Mouse (Mus musculus) cerebellum, adult (tissue): ENCODE measurements around the gene Pitpnc1.
A peak's percentile ranks its signal among the peaks of the same experiment; 100 is the strongest.

ENCODE experiments used
- ATAC-seq: cut with Nextera tagmentation; 2 replicates; pipeline ENCODE4 v1.9.2; 2017; ENCODE audit warnings: mild to moderate bottlenecking, moderate library complexity, mixed read lengths; ENCODE audit not compliant: insufficient number of reproducible peaks, low FRiP score, low TSS enrichment

The Pitpnc1 gene

GRCm38 (mm10) chr11:107250882-107251281, 219.6 kb downstream of the Pitpnc1 start:
- ATAC-seq, result no peak

DNA sequence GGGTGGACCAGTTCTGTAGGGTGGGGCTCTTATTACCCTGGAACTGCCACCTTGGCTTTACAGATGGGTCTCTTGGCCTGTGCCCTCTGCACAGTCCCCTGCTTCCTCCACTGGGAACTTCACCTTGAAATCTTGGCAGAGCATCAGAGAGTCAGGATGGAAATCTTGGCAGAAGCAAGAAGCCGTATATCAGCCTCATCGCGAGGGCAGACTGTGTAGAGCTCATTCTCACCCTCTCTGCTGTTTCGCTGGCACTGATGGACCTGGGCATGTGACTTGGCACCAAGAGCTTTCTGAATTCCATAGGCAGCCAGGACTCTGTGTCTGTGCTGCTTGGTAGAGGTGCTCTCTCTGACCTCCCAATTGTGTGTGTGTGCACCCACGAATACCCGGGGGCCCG, 221.7 kb downstream of the Pitpnc1 start:
- peak; percentile 82 for ATAC-seq

DNA sequence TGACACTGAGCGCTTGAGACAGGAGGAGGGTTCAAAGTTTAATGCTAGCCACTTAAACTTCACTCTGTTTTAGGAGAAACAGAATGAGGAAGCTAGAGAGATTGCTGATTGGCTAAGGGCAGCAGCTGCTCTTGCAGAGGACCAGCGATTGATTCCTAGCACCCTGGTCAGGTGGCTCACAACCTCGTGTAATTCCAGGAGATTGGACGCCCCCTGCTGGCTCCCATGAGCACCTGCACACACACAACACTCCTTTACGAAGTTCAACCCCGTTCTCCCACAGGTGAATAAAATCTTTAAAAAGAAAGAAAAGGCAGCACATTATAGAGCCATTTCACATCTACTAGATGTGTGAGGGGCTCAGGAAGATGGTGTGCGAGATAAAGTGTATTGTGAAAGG, 224.8 kb downstream of the Pitpnc1 start:
- no peak for ATAC-seq

GRCm38 (mm10) chr11:107243126-107243525, 227.4 kb downstream of the Pitpnc1 start:
- no peak for ATAC-seq

DNA sequence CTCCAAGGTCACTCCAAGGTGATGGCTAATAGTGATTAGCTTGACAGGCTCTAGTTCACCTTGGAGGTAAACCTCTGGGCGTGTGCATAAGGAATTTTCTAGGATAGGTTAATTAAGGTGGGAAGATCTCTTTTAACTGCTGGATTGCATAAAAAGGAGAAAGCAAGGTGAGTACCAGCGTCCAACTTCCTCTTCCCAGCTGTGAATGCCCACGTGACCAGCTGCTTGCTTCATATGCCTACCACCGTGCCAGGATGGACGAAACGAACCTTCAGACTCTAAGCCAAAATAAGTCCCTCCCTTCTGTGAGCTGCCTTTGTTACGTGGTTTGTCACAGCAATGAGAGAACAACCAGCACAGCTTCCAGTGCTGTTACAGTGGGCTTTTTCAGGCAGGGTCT, 228.8 kb downstream of the Pitpnc1 start:
- ATAC-seq, result no peak

DNA sequence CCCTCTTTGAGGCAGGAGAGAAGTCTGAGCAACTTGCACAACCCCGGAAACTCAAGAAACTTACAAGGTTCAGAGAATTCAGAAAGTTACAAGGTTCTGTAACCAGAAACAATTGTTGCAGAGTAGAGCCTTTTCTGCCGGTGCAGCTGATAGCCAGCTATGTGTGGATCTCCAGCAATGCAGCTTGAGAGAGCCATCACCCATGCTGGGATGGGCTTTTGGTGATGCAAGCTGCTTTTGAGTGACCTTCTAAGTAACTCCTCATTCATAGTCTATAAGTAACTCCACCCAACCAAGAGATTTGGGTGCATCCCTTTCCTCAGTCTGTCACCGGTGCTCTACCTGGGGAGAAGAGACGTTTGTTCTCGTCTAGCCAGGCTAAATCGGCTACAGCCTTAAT, 232.0 kb downstream of the Pitpnc1 start:
- ATAC-seq, result no peak

GRCm38 (mm10) chr11:107237532-107237931, 233.0 kb downstream of the Pitpnc1 start:
- ATAC-seq, result no peak

GRCm38 (mm10) chr11:107233252-107233890, 237.1 kb downstream of the Pitpnc1 start:
- no peak for ATAC-seq

DNA sequence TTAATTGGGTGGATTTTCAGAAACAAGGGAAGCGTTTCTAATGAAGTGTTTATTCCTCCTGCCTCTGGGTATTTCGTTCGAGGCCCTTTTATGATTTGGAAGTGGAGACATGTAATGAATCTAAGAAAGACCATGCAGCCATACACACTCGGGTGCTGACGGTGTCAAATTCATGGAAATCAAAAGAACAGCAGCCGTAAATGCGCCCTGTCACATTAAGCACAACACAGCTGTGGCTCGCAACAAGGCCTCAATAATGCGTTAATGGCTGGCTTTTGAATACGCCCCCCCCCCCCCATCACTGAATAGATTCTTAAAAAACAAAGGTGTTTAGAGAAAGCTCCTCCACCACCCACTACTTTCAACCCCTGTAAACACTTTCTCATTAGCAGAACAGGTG, 240.4 kb downstream of the Pitpnc1 start:
- ATAC-seq, result no peak

- ATAC-seq, result no peak
Measured at GRCm38 (mm10) chr11:107226431-107226830, 244.1 kb downstream of the Pitpnc1 start.

GRCm38 (mm10) chr11:107226013-107226412, 244.5 kb downstream of the Pitpnc1 start:
- ATAC-seq, result no peak

GRCm38 (mm10) chr11:107225301-107225700, 245.2 kb downstream of the Pitpnc1 start:
- ATAC-seq, result no peak

DNA sequence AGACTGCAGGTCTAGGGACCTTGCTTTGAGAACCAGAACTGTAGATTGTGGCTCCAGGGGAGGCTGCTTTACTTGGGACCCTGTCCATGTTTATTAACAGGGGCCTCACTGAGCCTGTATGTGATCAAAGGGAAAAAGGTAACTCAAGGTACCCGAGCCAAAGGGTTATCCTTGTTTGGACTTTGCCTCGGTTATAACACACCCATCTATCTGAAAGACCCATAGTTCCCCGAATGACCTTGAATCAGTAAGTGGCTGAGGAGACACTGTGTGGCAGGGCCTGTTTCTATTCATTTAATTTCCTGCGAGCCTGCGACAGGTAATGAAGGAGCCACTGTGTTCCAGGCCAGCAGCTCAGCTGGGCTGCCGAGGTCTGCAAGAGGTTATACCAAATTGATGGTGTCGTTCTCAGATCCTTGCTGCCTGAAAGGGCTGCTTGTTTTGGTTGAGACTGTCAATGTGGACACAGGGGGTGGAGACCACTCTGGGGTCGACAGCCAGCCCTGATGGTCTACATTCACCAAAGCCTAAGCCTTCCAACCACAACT, 246.8 kb downstream of the Pitpnc1 start:
- ATAC-seq, result no peak

DNA sequence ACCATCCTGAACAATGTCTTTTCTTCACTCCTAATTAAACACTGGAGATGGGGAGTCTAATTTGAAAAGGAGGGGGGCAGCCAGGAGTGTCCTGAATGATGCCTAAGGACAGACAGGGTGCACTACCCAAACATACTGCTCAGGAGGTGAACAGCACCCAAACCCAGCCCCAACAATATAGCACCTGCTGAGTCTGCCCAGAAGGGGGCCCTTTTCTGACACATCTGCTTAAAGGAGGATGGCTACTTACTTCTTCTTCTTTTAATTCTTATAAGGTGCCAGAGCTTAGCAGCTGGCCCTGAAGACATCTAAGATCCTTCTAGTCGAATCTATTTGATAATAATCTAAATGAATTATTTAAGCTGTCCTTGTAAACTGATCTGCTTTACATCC, 247.3 kb downstream of the Pitpnc1 start:
- no peak for ATAC-seq

- no peak for ATAC-seq
Measured at GRCm38 (mm10) chr11:107222531-107223168, 247.8 kb downstream of the Pitpnc1 start.

- ATAC-seq, result no peak
Measured at GRCm38 (mm10) chr11:107215111-107215510, 255.4 kb downstream of the Pitpnc1 start.

DNA sequence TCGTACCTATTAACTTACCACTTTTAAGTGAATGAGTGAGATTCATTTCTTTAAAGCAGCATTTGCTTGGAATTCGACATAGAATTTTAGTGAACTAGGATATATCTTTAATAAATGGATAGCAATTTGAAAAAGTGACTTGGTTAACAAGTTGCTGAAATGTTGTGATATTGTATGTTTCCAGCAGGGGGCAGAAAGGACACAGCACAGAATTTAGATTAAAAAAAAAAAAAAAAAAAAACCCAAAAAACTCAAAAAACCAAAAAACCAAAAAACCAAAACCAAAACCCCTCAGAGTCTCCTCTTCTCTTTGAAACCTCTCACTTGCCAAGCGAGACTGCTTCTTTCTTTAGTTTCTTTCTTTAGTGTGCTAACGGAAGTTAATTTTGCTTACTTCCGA, 256.8 kb downstream of the Pitpnc1 start:
- no peak for ATAC-seq

DNA sequence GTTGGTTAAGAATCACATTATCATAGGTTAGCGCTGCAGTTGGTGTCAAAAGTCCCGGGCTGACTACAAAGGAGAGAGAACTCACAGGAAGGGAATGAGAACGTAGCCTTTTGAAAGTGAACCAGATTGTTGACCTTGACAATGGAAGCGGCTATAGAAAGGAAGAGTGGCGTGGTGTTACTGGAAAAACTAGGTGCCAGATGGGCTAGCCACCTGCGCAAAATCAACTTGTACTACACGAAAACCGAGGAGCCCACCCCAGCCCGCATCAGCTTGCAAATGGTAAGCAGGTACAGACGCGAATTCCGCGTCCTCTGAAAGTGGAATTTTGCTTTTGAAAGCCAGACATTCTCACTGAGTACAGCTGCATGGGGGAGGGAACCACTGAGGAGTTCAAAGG, 260.7 kb downstream of the Pitpnc1 start:
- no peak for ATAC-seq

DNA sequence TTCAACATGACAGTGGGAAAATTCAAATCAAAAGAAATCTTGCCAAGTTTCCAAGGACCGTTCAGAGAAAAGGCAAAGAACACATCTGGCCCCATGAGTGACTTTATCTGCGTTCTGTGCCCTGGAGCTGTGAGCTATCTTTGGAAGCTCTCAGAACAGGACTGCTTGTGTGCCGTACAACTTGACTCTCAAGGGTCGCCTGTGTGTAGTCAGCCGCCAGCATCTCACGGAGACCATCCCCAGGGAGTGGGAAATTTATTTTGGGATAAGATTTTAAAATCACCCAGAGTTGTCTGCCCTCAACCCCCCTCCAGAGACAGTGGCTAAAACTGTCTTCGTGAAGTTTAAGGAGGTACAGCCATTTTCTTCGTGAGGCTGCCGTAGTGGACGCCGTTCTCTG, 268.7 kb downstream of the Pitpnc1 start:
- ATAC-seq, result no peak

- no peak for ATAC-seq
Measured at GRCm38 (mm10) chr11:107199281-107199680, 271.2 kb downstream of the Pitpnc1 start.

DNA sequence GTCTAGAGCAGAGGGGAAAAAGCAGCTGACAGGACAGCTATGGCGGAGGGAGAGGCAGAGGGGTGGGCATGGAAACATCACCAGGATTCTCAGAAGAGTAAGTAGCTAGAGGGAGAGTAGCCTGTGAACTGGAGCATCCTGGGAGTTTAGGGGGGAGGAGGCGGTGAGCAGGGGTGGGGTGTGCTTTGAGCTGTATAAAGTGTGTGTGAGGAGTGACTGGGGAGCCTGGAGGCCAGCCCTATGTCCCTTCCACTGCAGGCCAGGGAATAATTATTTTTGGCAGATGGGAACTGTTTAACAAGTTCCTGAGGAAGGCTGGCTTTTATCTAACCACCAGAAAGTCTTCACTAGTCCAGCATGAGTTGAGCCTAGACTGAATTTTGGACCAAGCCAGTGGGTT, 275.2 kb downstream of the Pitpnc1 start:
- no peak for ATAC-seq

GRCm38 (mm10) chr11:107190376-107190775, 280.1 kb downstream of the Pitpnc1 start:
- ATAC-seq, result no peak
